Mouse (Mus musculus): ENCODE measurements around the gene Zfp52.
A peak's percentile ranks its signal among the peaks of the same experiment; 100 is the strongest.

The Zfp52 gene

GRCm38 (mm10) chr17:21557831-21558230 is 22.5 kb downstream of the Zfp52 start:
- no peak for DNase-seq (ENCODE audit: low read depth, low spot score)

GRCm38 (mm10) chr17:21566220-21566619 is 30.9 kb downstream of the Zfp52 start:
- peak; percentile 25 for DNase-seq (ENCODE audit: low read depth, low spot score)

DNA sequence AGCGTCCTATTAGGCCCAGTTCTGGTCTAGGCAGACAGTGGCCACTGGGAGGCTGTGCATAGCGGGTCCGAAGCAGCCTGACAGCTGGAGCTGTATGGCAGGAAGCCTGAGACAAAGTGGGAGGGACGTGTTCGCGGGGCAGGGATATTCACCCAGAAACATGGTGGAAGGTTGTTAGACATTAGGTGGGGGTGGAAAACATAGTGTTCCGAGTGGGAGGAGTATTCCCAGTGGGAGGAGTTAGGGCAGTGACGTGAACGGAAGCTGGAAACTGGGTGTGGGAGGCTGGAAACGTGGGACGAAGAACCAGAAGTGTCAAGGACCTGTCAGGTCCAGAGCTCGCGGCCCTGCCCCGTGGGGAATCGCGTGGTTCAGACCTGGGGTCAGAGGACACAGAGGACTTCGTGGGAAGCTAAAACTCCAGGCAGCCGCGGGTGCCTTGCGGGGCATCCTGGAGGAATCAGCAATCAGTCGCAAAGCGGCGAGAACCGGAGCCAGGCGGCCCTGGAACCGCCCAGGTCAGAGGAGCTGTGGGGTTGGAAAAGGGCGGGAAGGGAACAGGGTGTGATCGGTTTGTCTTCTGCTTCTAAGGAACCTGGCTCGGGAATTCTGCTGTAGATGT is 31.5 kb downstream of the Zfp52 start, which contains the start of gene Zfp948:
Gene Zfp948, plus strand, starts transcription at position 281 of the 622 bp plus-strand sequence.
- peak; percentile 57 for DNase-seq (ENCODE audit: low read depth, low spot score)

- DNase-seq (ENCODE audit: low read depth, low spot score), result no peak
These were observed 32.4 kb downstream of the Zfp52 start for GRCm38 (mm10) chr17:21567696-21568095.

DNA sequence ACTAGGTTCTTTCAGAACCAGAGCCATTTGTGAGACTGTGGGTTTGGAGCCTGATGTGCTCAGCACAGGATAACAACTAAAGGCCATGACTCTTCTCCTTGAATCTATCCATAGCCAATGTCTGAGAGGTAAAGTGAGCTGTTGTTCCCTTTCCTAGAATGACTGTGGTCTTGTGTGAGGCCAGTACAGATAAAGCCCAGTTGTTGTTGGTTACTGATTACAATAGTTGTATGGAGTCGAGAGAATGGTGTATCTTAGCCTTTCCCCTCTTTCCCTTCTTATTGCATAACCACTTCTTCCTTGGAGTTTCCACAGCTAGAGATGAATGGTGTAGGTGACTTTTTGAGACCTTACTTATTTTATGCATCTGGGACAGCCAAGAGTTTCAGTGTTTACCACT is 43.7 kb downstream of the Zfp52 start:
- DNase-seq (ENCODE audit: low read depth, low spot score), result no peak

GRCm38 (mm10) chr17:21579493-21580175 is 44.3 kb downstream of the Zfp52 start:
- DNase-seq (ENCODE audit: low read depth, low spot score), result peak; percentile 33

GRCm38 (mm10) chr17:21585521-21585920 is 50.2 kb downstream of the Zfp52 start:
- no peak for DNase-seq (ENCODE audit: low read depth, low spot score)
